Mouse (Mus musculus) spleen, adult 2 months (tissue): ENCODE results near the gene Rtp1.

Source experiments
- CTCF ChIP-seq: fragments of 200-500 bp; IDR thresholded peaks from 2 replicates; pipeline ENCODE4 v1.5.1; 2011; ENCODE audit warnings: mild to moderate bottlenecking, inconsistent platforms; ENCODE audit not compliant: insufficient read depth, insufficient read length, insufficient replicate concordance; ENCODE audit errors: extremely low read depth
- POLR2A ChIP-seq: fragments of 200-500 bp; IDR thresholded peaks from 2 replicates; pipeline ENCODE4 v1.6.1; 2011; ENCODE audit warnings: low read depth, low read length, inconsistent platforms

DNA sequence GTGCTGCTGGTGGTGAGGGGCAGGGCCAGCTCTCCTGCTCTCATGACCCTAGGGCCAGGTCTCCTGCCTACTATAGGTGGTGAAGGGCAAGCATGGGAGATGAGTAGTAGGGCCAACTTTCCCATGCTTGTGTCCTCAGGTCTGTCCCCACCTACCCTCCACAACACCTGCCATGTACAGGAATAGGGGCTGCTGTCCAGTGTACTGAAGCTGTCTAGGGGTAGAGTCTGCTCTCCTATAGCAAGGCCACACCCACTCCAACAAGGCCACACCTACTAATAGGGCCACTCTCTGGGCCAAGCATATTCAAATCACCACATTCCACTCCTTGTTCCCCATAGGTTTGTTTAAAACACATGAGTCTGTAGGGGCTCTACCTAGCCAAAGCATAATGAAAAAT is 44.6 kb upstream of the Rtp1 start:
- no peak for TF ChIP-seq CTCF
- no peak for TF ChIP-seq POLR2A
